Mouse (Mus musculus) retina, embryonic 14.5 days (tissue): ENCODE measurements around the gene Gm11027.
A peak's percentile ranks its signal among the peaks of the same experiment; 100 is the strongest.
"Not testable (repeated sequence)": the region's sequence is repeated elsewhere in the genome, so short reads cannot be mapped to it uniquely, and the experiment has no call there.

Experiments
- DNase-seq: peaks from one replicate; pipeline ENCODE4 v3.0.0-alpha.2; 2015; ENCODE audit warnings: low spot score

The Gm11027 gene

GRCm38 (mm10) chr12:116275086-116275485 lies at the start of gene Gm11027:
TSS of gene Gm11027 (plus strand) at chr12:116275386.
- DNase-seq = not testable (repeated sequence)

DNA sequence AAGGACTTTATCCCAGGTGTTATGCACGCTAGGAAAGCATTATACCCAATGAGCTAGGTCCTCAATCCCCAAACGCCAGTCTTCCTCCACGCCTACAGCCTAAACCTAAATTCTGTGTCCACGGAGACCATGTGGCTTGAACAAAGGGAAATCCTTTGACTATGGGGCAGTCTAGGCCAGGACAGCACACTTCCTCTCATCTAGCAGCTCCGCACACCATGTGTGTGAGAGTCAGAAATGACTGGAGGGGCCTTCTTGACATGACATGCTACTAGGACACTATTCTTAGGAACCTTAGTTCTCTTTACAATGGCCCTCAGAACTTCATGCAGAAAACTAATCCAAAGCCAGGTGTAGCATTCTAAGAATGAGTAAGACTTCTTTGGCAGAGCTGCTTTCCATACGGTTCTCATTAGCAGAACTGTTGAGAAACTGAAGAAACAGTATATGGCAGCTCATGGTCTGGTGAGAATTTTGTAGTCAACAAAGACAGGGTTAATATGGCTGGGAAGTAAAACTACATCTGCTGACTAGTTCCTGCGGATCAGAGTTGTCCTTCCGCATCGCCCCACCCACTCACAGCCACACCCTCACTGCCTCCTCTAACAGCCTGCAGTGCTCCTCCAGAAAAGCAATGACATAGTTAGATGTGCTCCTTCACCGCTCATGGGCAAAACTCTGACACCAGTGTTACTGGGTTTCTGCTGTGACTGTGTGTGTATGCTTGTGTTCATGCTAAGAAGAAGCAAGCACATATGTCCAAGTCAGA lies 48.7 kb upstream of the Gm11027 start:
- DNase-seq = no peak

DNA sequence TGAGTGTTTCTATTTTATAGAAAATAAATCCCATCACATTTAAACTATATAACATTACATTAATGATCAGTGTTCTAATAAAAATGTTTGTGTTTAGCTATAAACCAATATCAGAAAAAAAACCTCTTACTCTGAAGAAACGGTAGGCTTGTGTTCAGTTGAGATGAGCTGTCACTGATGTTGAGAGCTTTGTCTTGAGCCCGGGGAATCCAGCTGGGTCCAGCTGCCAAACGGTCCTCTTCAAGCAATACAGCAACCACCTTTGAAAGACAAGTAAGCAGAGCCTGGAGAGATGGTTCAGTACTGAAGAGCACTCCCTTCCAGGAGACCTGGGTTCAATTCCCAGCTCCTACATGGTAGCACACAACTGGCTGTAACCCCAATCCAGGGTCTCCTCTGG lies 45.7 kb upstream of the Gm11027 start:
- DNase-seq = no peak

DNA sequence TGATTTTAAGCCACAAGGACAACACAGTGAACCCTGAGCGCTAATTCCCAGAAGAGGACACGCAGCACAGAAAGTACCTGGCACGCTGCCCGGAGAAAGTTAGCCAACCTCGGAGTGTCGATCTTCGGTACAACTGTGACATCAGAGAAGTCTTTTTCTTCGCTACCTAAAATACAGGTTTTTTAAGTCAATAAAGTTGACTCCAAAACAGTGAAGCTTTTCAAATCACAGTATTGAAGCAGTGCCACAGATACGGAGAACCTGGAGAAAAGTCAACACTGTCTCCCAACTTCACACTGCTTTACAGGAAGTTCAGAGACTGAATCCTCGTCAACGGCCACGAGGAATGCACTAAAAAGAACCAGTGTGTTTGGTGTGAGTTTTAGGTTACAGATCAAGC lies 43.6 kb upstream of the Gm11027 start:
- DNase-seq = no peak

GRCm38 (mm10) chr12:116232061-116232460 lies 43.1 kb upstream of the Gm11027 start:
- no peak for DNase-seq

- peak; percentile 2 for DNase-seq
Measured at GRCm38 (mm10) chr12:116235356-116235755, 39.8 kb upstream of the Gm11027 start.

- no peak for DNase-seq
Measured at GRCm38 (mm10) chr12:116236658-116237057, 38.5 kb upstream of the Gm11027 start.

GRCm38 (mm10) chr12:116238370-116238769 lies 36.8 kb upstream of the Gm11027 start:
- no peak for DNase-seq

- no peak for DNase-seq
Measured at GRCm38 (mm10) chr12:116238803-116239202, 36.4 kb upstream of the Gm11027 start.

GRCm38 (mm10) chr12:116244601-116245000 lies 30.6 kb upstream of the Gm11027 start:
- DNase-seq = no peak

DNA sequence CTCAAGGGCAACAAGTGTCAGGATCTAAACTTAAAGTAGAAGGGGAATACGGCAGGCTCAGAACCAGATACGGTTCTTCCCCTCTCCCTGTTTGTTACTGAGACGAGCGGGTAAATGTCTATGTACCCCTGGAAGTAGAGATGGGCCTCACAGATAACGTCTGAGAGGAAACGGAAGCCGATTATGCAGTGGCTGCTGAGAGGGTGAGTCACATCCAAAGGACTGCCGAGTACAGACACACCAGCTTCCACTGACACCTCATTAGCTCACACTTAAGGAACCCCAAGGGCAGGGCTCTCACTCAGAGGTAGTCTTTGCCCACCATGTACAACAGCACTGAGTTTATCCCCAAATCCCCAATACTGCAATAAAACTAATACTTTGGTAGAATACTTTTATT lies 20.5 kb upstream of the Gm11027 start:
- DNase-seq = no peak

- DNase-seq = no peak
Measured at GRCm38 (mm10) chr12:116255636-116256035, 19.6 kb upstream of the Gm11027 start.

GRCm38 (mm10) chr12:116258321-116258720 lies 16.9 kb upstream of the Gm11027 start:
- DNase-seq = no peak

- DNase-seq = peak; percentile 93
Measured at GRCm38 (mm10) chr12:116262555-116263341, 12.4 kb upstream of the Gm11027 start, which contains the start of gene Wdr60. TSS of gene Wdr60 (minus strand) at chr12:116263022.

DNA sequence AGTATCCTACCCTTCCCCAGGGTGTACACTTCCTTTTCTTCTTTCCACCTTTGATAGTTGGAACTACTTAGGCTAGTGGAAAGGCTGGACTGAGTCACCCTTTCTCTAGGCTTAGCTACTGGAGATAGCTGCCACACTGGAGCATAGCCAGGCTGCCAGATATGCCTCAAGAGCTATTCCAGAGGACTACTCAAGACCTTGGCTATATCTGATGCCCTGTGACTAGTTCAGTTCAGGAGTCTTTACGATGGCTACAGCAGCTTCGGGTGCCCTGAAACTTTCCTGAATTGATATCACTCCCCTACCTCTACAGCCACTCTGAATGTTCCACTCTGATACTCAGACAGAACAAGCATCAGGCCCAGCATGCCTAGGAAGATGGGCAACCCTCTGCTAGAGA lies 10.4 kb upstream of the Gm11027 start:
- DNase-seq = no peak

DNA sequence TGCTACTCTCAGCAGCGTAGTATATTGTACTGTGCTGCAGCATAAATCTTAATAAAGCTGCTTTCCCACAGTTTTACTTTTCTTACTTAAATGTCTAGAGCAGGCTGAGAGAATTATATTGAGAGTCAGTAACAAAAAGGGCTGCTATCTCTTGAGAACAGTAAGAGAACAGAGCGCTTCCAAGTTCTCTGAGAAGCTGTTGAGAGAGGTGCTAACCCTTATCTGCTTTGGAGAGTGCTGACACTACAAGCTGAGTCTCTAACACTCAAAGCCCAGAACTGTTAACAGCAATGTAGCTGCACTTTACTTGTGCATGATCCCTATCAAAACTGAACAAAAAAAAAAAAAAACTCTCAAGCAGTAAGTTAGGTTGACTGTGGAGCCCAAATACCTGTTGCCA lies 9.9 kb upstream of the Gm11027 start:
- no peak for DNase-seq

GRCm38 (mm10) chr12:116269450-116269849 lies 5.7 kb upstream of the Gm11027 start:
- no peak for DNase-seq

DNA sequence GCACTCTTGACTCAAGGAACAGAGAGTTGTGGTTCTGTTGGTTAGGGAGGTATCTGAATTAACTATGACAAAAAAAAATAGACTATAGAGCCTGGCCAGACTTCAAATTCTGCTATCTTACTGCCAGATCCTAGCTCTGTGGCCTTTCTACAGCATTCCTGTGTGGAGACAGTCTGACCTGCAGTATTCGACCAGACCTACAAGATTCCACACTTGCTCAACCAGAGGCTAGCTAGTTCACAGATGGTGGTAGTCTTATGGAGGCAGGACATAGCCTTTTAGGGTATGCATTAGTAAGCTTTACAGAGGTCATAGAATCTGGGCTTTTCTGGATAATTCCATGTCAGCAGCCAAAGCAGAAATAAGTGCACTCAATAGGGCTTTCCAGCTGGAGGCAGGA lies 4.6 kb upstream of the Gm11027 start:
- DNase-seq = no peak

GRCm38 (mm10) chr12:116271071-116271470 lies 4.1 kb upstream of the Gm11027 start:
- DNase-seq = no peak

GRCm38 (mm10) chr12:116273733-116274132 lies 1.5 kb upstream of the Gm11027 start:
- no peak for DNase-seq

DNA sequence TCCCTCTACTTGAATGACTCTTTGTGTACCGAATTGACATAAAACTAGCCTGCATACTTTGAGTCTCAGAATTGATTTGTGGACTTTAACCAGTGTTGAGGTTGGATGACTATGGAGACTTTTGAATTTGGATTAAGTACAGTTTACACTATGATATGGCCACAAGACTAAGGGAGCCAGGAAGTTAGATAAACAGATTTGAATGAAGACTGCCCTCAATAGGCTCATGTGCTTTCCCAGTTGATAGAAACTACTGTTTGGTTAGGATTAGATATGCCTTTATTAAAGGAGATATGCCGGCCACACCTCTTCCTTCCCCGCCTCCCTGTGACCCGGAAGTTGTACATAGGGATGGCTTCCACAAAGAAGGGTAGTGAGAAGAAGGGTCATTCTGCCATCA lies 445 bp downstream of the Gm11027 start:
- no peak for DNase-seq

GRCm38 (mm10) chr12:116276961-116277360 lies 1.8 kb downstream of the Gm11027 start:
- DNase-seq = no peak

DNA sequence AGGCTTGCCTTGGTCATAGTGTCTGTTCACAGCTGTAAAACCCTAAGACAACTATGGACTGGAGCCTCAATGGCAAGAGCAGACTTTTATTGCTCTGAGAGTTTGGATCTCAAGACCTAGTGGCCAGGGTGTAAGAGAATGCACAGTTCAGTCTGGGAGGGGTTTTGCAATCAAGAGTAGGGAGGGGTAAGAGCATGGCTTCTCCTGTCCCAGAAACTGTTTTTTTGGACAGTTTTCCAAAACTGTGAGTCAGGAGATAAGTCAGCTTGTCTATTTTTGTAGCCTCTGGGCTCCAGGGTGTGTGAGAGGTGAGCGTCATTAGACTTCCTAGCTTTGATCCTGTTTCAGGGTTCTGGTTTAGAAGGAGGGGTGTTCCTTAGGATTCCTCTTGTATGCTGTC lies 3.4 kb downstream of the Gm11027 start:
- DNase-seq = no peak
